Mouse (Mus musculus): ENCODE measurements around the gene Fam171a2.
A peak's percentile ranks its signal among the peaks of the same experiment; 100 is the strongest.

Fam171a2 gene

GRCm38 (mm10) chr11:102447497-102447896 lies at the start of gene Fam171a2:
Gene Fam171a2 (minus strand): TSS chr11:102447682.
- peak; percentile 85 for DNase-seq

- DNase-seq = no peak
Measured at GRCm38 (mm10) chr11:102496732-102497131, 49.2 kb upstream of the Fam171a2 start.

GRCm38 (mm10) chr11:102496206-102496605 lies 48.7 kb upstream of the Fam171a2 start:
- no peak for DNase-seq

- DNase-seq = no peak
Measured at GRCm38 (mm10) chr11:102495742-102496141, 48.3 kb upstream of the Fam171a2 start.

- DNase-seq = no peak
Measured at GRCm38 (mm10) chr11:102495114-102495513, 47.6 kb upstream of the Fam171a2 start.

GRCm38 (mm10) chr11:102494063-102494650 lies 46.7 kb upstream of the Fam171a2 start:
- DNase-seq = no peak

- DNase-seq = no peak
Measured at GRCm38 (mm10) chr11:102493241-102493640, 45.8 kb upstream of the Fam171a2 start.

DNA sequence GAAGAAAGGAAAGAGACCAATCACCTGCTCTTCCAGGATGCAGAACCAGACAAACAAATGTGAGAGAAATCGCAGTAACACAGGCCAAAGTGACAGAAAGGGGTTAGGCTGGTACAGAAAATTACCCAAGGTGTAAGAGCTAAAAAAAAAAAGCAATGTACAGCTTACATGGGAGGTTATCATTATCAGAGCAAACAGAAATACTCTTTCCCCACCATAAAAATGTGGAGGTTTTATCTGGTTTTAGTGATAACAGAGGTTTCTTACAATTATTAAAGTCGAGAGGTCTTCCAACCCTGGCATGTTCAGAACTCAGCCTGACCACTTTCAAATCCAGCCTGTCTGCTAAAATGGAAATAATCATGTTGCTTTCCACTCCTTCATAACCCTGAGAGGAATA lies 40.4 kb upstream of the Fam171a2 start:
- no peak for DNase-seq

DNA sequence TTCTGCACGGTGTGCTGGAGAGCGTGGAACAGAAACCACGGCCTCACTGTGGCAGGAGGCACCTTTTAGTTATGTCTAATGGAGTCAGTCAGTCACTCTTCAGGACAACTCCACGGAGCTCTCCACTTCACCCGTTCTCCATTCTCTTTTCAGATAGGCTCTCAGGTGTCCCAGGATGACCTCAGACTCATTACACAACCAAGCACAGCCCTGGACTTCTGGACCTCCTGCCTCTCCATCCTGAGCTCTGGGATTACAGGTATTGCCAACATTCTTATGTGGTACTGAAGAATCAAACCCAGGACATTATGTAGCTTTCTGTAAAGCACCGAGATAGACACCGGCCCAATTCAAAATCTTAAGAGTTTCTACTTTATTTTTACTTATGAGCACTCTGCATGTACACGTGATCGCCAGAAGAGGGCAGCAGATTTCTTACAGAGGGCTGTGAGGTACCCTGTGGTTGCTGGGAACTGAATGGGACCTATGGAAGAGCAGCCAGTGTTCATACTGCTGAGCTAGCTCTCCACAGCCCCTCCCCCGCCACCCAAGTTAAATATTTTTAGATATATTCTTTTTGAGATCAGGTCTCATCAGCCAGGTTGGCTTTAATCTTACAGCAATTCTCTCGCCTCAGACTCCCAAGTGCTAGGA lies 39.4 kb upstream of the Fam171a2 start:
- DNase-seq = peak; percentile 41

DNA sequence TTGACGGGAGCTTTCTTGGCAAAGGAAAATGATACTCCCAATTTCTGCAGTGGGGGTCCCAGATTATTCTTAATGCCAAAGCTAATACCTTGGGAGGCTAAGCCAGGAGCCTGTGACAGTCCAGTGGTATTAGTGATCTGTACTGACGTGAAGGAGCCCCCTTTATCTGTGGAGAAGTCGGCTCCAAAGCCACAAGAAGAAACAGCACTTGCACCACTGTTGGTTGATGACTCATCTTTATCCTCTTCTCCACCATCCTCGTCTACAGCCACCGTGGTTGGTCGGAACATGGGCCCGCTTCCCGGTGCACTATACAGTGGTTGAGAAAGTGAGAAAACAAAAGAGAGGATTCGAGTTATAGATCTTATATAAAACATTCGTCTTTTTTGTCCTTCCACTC lies 34.3 kb upstream of the Fam171a2 start:
- DNase-seq = no peak

- DNase-seq = no peak
Measured at GRCm38 (mm10) chr11:102480897-102481296, 33.4 kb upstream of the Fam171a2 start.

DNA sequence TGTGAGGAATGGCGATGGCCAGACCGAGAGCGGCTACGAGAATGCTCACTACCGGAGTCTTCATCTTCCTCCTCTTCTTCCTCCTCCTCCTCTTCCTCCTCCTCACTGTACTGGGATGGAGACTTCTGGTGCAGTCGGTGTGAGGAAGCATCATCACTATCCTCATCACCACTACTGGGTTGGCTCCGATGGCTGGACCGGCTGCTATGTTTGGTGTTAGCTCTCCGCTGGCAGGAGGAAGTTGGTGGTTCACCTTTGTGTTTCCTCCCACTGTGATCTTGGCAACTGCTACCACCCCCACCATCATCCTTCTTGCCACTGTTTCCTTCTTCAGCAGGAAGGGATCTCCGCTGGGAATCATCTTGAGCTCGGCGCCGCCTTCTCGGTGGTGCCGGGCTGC lies 32.6 kb upstream of the Fam171a2 start:
- no peak for DNase-seq

- no peak for DNase-seq
Measured at GRCm38 (mm10) chr11:102479581-102479980, 32.1 kb upstream of the Fam171a2 start.

- no peak for DNase-seq
Measured at GRCm38 (mm10) chr11:102478671-102479070, 31.2 kb upstream of the Fam171a2 start.

DNA sequence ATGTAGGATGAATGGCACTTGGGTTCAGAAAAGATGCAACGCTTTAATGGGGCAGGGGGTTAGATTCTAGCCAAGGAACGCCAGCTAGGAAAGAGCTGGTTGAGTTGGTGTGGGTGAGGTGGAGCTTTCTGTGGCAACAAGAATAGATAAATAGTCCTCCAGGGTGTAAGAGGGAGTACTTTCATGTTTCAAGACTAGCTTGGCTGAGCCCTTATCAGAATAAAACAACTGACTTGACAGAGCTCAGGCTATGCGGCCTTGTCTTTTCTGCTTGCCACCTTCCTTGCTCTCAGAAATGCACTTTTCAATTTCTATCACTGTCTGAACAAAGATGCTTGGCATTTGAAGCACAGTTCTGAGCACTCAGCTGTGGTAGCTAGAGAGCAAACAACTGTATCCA lies 27.5 kb upstream of the Fam171a2 start:
- DNase-seq = no peak

DNA sequence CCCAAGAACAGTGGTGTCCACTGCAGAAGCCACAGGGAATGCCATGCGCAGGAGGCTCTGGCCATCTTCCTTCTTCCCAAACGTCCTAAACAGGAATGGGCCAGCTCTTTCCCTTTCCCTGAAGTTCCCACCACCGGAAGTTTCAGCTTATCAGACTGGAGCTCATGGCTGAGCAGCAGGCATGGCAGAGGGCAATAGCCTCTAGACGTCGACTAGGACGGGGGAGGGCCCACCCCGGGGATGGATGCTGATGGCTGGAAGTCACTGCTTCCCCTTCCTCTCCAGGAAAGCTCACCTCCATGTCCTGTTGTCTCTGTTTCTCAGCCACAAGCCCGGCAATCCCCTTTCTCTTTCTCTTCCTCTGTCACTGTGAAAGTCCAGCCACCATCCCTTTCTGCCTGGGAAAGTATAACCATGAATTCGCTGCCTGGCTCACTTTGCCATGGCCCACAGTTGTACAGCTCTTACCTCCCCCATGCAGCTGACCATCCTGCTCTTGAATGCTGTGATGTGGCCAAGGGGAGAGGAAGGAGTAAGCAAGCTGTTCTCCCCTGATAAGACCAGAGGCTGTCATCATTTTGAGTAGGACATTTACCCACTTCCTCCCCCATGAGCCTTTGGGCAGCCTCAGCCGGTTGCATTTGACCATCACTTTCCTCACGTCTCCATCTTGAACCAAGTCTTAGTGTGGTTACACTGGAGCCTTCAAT lies 22.3 kb upstream of the Fam171a2 start, which contains the start of gene Itga2b:
Gene Itga2b (minus strand): TSS at position 475 of the 710 bp plus-strand sequence.
- no peak for DNase-seq

GRCm38 (mm10) chr11:102467041-102467631 lies 19.7 kb upstream of the Fam171a2 start:
- DNase-seq = peak; percentile 90

GRCm38 (mm10) chr11:102465713-102466436 lies 18.4 kb upstream of the Fam171a2 start:
- DNase-seq = no peak

DNA sequence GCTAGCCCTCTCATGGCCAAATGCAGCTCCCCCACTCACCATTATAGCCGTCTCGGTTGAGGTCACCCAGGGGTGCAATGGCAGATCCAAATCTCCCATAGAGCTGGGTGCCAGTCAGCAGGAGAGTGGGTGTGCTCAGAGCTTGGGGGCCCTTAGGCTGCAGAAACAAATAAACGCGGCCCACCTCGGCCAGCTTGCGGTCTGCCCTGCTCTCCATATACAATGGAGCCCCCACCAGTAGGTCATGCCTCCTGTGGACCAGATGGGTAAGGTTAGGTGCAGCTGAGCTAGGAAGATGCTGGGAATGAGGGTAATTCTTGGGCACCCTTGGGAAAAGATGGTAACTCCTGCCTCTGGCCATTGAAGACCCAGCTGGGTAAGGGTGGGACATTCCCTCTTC lies 17.4 kb upstream of the Fam171a2 start:
- no peak for DNase-seq

DNA sequence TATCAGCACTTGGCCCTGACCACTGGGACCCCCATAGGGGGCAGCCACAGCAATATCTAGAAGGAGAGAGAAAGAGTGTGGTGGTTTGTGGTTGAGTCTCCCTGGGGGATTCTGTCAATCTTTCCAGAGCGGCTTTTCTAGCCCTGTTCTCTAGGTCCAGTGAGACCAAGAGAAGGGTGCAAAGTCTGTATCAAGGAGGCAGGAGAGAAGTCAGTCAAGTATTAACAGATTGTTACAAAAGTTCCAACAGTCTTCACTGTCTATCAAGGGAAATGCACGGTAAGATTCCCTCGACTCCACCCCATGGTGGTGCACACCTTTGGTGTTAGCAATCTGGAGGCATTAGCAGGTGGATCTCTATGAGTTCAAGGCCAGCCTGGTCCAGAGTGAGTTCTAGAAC lies 14.3 kb upstream of the Fam171a2 start:
- no peak for DNase-seq

- no peak for DNase-seq
Measured at GRCm38 (mm10) chr11:102460541-102460940, 13.1 kb upstream of the Fam171a2 start.

DNA sequence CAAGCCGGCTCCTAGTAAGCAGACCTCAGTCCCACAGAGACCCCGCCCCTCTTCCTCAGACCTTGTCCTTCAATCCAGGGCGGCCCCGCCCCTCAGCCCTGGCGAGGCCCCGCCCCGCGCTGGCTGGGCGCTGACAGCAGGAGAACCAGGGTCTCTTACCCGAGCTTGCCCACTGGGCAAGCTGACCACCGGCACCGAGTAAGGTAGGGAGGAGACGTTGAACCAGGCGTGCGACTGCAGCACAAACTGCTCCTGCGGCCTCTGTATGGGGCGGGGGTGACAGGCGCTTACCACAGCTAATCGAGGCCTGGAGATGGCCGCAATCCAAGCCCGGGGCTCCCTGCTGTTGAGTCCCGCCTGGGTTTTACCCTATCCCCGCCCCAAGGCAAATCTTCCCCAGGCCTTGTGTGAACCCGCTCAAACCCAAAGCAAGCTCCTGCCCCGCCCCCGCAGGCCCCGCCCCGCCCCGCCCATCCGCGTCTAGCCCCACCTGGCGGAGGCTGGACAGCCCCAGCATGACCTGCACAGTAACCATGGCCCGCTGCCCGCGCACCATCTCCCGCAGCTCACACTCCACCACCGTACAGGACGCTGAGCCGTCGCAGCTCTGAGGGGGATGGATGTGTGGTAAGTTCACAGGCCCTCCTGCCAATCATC lies 8.4 kb upstream of the Fam171a2 start:
- no peak for DNase-seq

Data from cerebellum, adult 8-10 months (tissue).